Mouse (Mus musculus) adrenal gland, postnatal 10 days (tissue): ENCODE results near the gene Snx1. TPM values are rescaled to one million over a fixed set of nuclear protein-coding genes. Genes with fewer than 3 reads are reported as not detected.

Experiments used
- DNase-seq: peaks from one replicate; pipeline ENCODE4 v3.0.0; 2021; ENCODE audit warnings: mixed read lengths
- total RNA-seq, 2 experiments: library from RNA; stranded (reverse); gene quantifications; 2 replicates each; pipeline ENCODE4 v1.2.3; 2021

Gene Snx1
- total RNA-seq, 2 experiments from 2014 or later: 72.3 to 81.3 TPM

GRCm38 (mm10) chr9:66088411-66088810, 38.0 kb downstream of the Snx1 start:
- peak; percentile 81 for DNase-seq

- no peak for DNase-seq
Measured at GRCm38 (mm10) chr9:66087062-66087461, 39.3 kb downstream of the Snx1 start.

GRCm38 (mm10) chr9:66084171-66084570, 42.2 kb downstream of the Snx1 start:
- DNase-seq: no peak

- no peak for DNase-seq
Measured at GRCm38 (mm10) chr9:66081999-66082398, 44.4 kb downstream of the Snx1 start.

- DNase-seq: no peak
Measured at GRCm38 (mm10) chr9:66080804-66081459, 45.5 kb downstream of the Snx1 start.

GRCm38 (mm10) chr9:66078493-66078892, 47.9 kb downstream of the Snx1 start:
- DNase-seq: no peak

- DNase-seq: no peak
Measured at GRCm38 (mm10) chr9:66078072-66078471, 48.3 kb downstream of the Snx1 start.

GRCm38 (mm10) chr9:66072754-66073153, 53.6 kb downstream of the Snx1 start:
- DNase-seq: no peak

- no peak for DNase-seq
Measured at GRCm38 (mm10) chr9:66070151-66070550, 56.2 kb downstream of the Snx1 start.

- DNase-seq: peak; percentile 93
Measured at GRCm38 (mm10) chr9:66069583-66069982, 56.8 kb downstream of the Snx1 start, which contains the start of gene Snx22. Gene Snx22 (minus strand): TSS chr9:66069719.

- DNase-seq: peak; percentile 39
Measured at GRCm38 (mm10) chr9:66068971-66069391, 57.4 kb downstream of the Snx1 start.

GRCm38 (mm10) chr9:66068056-66068455, 58.3 kb downstream of the Snx1 start:
- no peak for DNase-seq

GRCm38 (mm10) chr9:66067542-66067941, 58.8 kb downstream of the Snx1 start:
- DNase-seq: peak; percentile 69

- no peak for DNase-seq
Measured at GRCm38 (mm10) chr9:66066791-66067190, 59.6 kb downstream of the Snx1 start.

GRCm38 (mm10) chr9:66064316-66064715, 62.1 kb downstream of the Snx1 start:
- DNase-seq: no peak

- no peak for DNase-seq
Measured at GRCm38 (mm10) chr9:66063446-66063845, 62.9 kb downstream of the Snx1 start.

- DNase-seq: no peak
Measured at GRCm38 (mm10) chr9:66061656-66062055, 64.7 kb downstream of the Snx1 start.

GRCm38 (mm10) chr9:66060986-66061385, 65.4 kb downstream of the Snx1 start:
- no peak for DNase-seq

- DNase-seq: no peak
Measured at GRCm38 (mm10) chr9:66060308-66060647, 66.1 kb downstream of the Snx1 start.

GRCm38 (mm10) chr9:66059583-66060307, 66.6 kb downstream of the Snx1 start, which contains the start of gene Ppib:
Gene Ppib (plus strand): TSS chr9:66060222.
- DNase-seq: peak; percentile 99

GRCm38 (mm10) chr9:66053620-66054019, 72.8 kb downstream of the Snx1 start:
- DNase-seq: no peak

- DNase-seq: no peak
Measured at GRCm38 (mm10) chr9:66052731-66053130, 73.7 kb downstream of the Snx1 start.

GRCm38 (mm10) chr9:66051493-66051892, 74.9 kb downstream of the Snx1 start:
- DNase-seq: no peak
